Mouse (Mus musculus) CH12.LX (cell line): ENCODE results near the gene Palmd. TPM values are rescaled to one million over a fixed set of nuclear protein-coding genes. Genes with fewer than 3 reads are reported as not detected.

Experiments
- DNase-seq: peaks from one replicate; pipeline ENCODE4 v3.0.0-alpha.2; 2013; ENCODE audit errors: extremely low read depth
- H3K27ac ChIP-seq: 2 replicates; pipeline ENCODE4 v1.5.1; 2012; ENCODE audit warnings: low read depth, mild to moderate bottlenecking, control low read depth, moderate library complexity; ENCODE audit not compliant: insufficient read depth
- H3K27me3 ChIP-seq: replicated peaks from 2 replicates; pipeline ENCODE3; 2012; ENCODE audit warnings: inconsistent platforms
- H3K36me3 ChIP-seq, 2 experiments: replicated peaks in 1 of 2; 2 replicates each; pipeline versions ENCODE3 to v1.6.1; 2012; ENCODE audit warnings: inconsistent platforms in 1 of 2, low read length in 1 of 2, mild to moderate bottlenecking in 1 of 2, mixed read lengths in 1 of 2, moderate library complexity in 1 of 2; ENCODE audit not compliant: control insufficient read depth in 1 of 2, insufficient read depth in 1 of 2
- H3K4me1 ChIP-seq, 2 experiments: 2 replicates each; pipeline ENCODE4 v1.6.1; 2012; ENCODE audit warnings: inconsistent platforms in 1 of 2, moderate library complexity in 1 of 2; ENCODE audit not compliant: insufficient read depth in 2 of 2, control insufficient read depth in 1 of 2
- H3K4me2 ChIP-seq: 2 replicates; pipeline ENCODE4 v1.6.1; 2012; ENCODE audit warnings: low read depth, mild to moderate bottlenecking, control low read depth; ENCODE audit not compliant: poor library complexity, insufficient read depth, severe bottlenecking
- H3K4me3 ChIP-seq, 3 experiments: fragments of 150-350 bp in 1 of 3; sonication (generic) in 1 of 3; replicated peaks in 1 of 3; 2 replicates each; pipeline versions ENCODE3 to v1.5.1; 2011 to 2012; ENCODE audit warnings: low read depth in 2 of 3, low read length in 2 of 3, mild to moderate bottlenecking in 2 of 3, moderate library complexity in 2 of 3, control low read depth in 1 of 3, improper control_type of control experiment in 1 of 3, inconsistent platforms in 1 of 3, mixed read lengths in 1 of 3; ENCODE audit not compliant: poor library complexity in 1 of 3
- H3K79me2 ChIP-seq: replicated peaks from 2 replicates; pipeline ENCODE4 v1.6.1; 2012; ENCODE audit warnings: mild to moderate bottlenecking, moderate library complexity; ENCODE audit not compliant: control insufficient read depth, poor library complexity, insufficient read depth, severe bottlenecking; ENCODE audit errors: extremely low read depth
- H3K9ac ChIP-seq: 2 replicates; pipeline ENCODE4 v1.6.1; 2012; ENCODE audit warnings: low read depth, mild to moderate bottlenecking, control low read depth, moderate library complexity; ENCODE audit not compliant: insufficient read depth
- H3K9me3 ChIP-seq: replicated peaks from 2 replicates; pipeline ENCODE3; 2012; ENCODE audit warnings: low read length, inconsistent platforms, mixed read lengths
- CTCF ChIP-seq, 2 experiments: IDR thresholded peaks in 1 of 2; conservative IDR thresholded peaks in 1 of 2; 2 replicates each; pipeline ENCODE4 v1.5.1; 2011 to 2012; ENCODE audit warnings: low read depth in 2 of 2, low read length in 2 of 2, improper control_type of control experiment in 1 of 2, inconsistent platforms in 1 of 2, mild to moderate bottlenecking in 1 of 2, moderate library complexity in 1 of 2
- E2F4 ChIP-seq: IDR thresholded peaks from 2 replicates; pipeline ENCODE4 v1.6.1; 2011; ENCODE audit warnings: low read depth, low read length, improper control_type of control experiment; ENCODE audit not compliant: insufficient replicate concordance
- EP300 ChIP-seq: IDR thresholded peaks from 2 replicates; pipeline ENCODE4 v1.6.1; 2011; ENCODE audit warnings: low read length, improper control_type of control experiment
- ETS1 ChIP-seq: conservative IDR thresholded peaks from 2 replicates; pipeline ENCODE4 v1.6.1; 2012; ENCODE audit warnings: low read depth, mild to moderate bottlenecking, inconsistent platforms, low read length, improper control_type of control experiment, moderate library complexity
- GABPA ChIP-seq: IDR thresholded peaks from 2 replicates; pipeline ENCODE4 v1.6.1; 2012; ENCODE audit warnings: low read depth, low read length, improper control_type of control experiment, inconsistent platforms; ENCODE audit not compliant: insufficient replicate concordance
- HCFC1 ChIP-seq: IDR thresholded peaks from 2 replicates; pipeline ENCODE4 v1.6.1; 2012; ENCODE audit warnings: low read depth, mild to moderate bottlenecking, inconsistent platforms, low read length, improper control_type of control experiment
- IRF4 ChIP-seq: IDR thresholded peaks from 2 replicates; pipeline ENCODE4 v1.6.1; 2014; ENCODE audit warnings: low read depth, mild to moderate bottlenecking, inconsistent platforms, low read length, improper control_type of control experiment
- JUN ChIP-seq: IDR thresholded peaks from 2 replicates; pipeline ENCODE4 v1.6.1; 2011; ENCODE audit warnings: low read depth, mild to moderate bottlenecking, low read length, improper control_type of control experiment, moderate library complexity; ENCODE audit not compliant: insufficient read depth
- JUND ChIP-seq: conservative IDR thresholded peaks from 2 replicates; pipeline ENCODE4 v1.6.1; 2011; ENCODE audit warnings: low read depth, low read length, improper control_type of control experiment
- KAT2A ChIP-seq: IDR thresholded peaks from 2 replicates; pipeline ENCODE4 v1.6.1; 2012; ENCODE audit warnings: low read length, improper control_type of control experiment, inconsistent platforms; ENCODE audit not compliant: insufficient replicate concordance
- MAX ChIP-seq: IDR thresholded peaks from 2 replicates; pipeline ENCODE4 v1.6.1; 2011; ENCODE audit warnings: low read length, improper control_type of control experiment
- MXI1 ChIP-seq: IDR thresholded peaks from 2 replicates; pipeline ENCODE4 v1.6.1; 2011; ENCODE audit warnings: mild to moderate bottlenecking, low read depth, low read length, improper control_type of control experiment
- MYC ChIP-seq: IDR thresholded peaks from 2 replicates; pipeline ENCODE4 v1.6.1; 2011; ENCODE audit warnings: low read depth, mild to moderate bottlenecking, improper control_type of control experiment, low read length
- NELFE ChIP-seq: IDR thresholded peaks from 2 replicates; pipeline ENCODE4 v1.6.1; 2011; ENCODE audit warnings: low read depth, low read length, improper control_type of control experiment
- NRF1 ChIP-seq: IDR thresholded peaks from 2 replicates; pipeline ENCODE4 v1.6.1; 2014; ENCODE audit warnings: low read depth, mild to moderate bottlenecking, inconsistent platforms, low read length, improper control_type of control experiment, moderate library complexity
- PAX5 ChIP-seq: IDR thresholded peaks from 2 replicates; pipeline ENCODE4 v1.6.1; 2012; ENCODE audit warnings: low read length, inconsistent platforms, mixed read lengths
- POLR2AphosphoS2 ChIP-seq: IDR thresholded peaks from 2 replicates; pipeline ENCODE4 v1.6.1; 2011; ENCODE audit warnings: low read depth, low read length, improper control_type of control experiment
- RAD21 ChIP-seq: IDR thresholded peaks from 2 replicates; pipeline ENCODE4 v1.6.1; 2011; ENCODE audit warnings: low read depth, mild to moderate bottlenecking, low read length, improper control_type of control experiment, moderate library complexity
- RCOR1 ChIP-seq: conservative IDR thresholded peaks from 2 replicates; pipeline ENCODE4 v1.6.1; 2012; ENCODE audit warnings: low read depth, mild to moderate bottlenecking, inconsistent platforms, low read length, improper control_type of control experiment
- SIN3A ChIP-seq: IDR thresholded peaks from 2 replicates; pipeline ENCODE4 v1.6.1; 2012; ENCODE audit warnings: low read length, improper control_type of control experiment, inconsistent platforms
- SMC3 ChIP-seq: IDR thresholded peaks from 2 replicates; pipeline ENCODE4 v1.6.1; 2011; ENCODE audit warnings: low read depth, low read length, improper control_type of control experiment
- UBTF ChIP-seq: IDR thresholded peaks from 2 replicates; pipeline ENCODE4 v1.6.1; 2012; ENCODE audit warnings: low read depth, mild to moderate bottlenecking, inconsistent platforms, low read length, improper control_type of control experiment, moderate library complexity
- USF1 ChIP-seq: IDR thresholded peaks from 2 replicates; pipeline ENCODE4 v1.6.1; 2014; ENCODE audit warnings: low read depth, mild to moderate bottlenecking, inconsistent platforms, low read length, improper control_type of control experiment
- USF2 ChIP-seq: conservative IDR thresholded peaks from 2 replicates; pipeline ENCODE4 v1.6.1; 2011; ENCODE audit warnings: low read depth, low read length, improper control_type of control experiment
- ZMIZ1 ChIP-seq: IDR thresholded peaks from 2 replicates; pipeline ENCODE4 v1.6.1; 2012; ENCODE audit warnings: low read depth, mild to moderate bottlenecking, inconsistent platforms, low read length, improper control_type of control experiment
- dilution Hi-C: fragments of 300-500 bp; cut with MboI; formaldehyde crosslinking; loops from 2 replicates; pipeline ENCODE4 v1.14.3; 2020; ENCODE audit warnings: low sequenced_read_pairs; ENCODE audit not compliant: extremely low pct_unique_long_range_greater_than_20kb, extremely low pct_ligation_motif_present
- in situ Hi-C: fragments of 300-500 bp; cut with MboI; formaldehyde crosslinking; loops from 3 replicates; pipeline ENCODE4 v1.14.3; 2019; ENCODE audit warnings: low sequenced_read_pairs, low pct_ligation_motif_present, low pct_unique_long_range_greater_than_20kb, mixed read lengths
- polyA plus RNA-seq: library from polyadenylated mRNA; unstranded; fragments of >175 nt; gene quantifications from 2 replicates; pipeline ENCODE4 v1.2.1, GENCODE M21; 2012; ENCODE audit warnings: low read depth; ENCODE audit not compliant: insufficient read length
- total RNA-seq, 2 experiments: library from RNA; depleted of rRNA; stranded (reverse); fragments of 300-350 nt in 1 of 2; fragments of >200 nt in 1 of 2; gene quantifications; 2 replicates each; pipeline ENCODE4 v1.2.3; 2012 to 2014

Palmd gene
- total and polyA plus RNA-seq, 3 experiments: not detected

- H3K27ac ChIP-seq: no peak overlapping the region
- no peak overlapping the region for H3K4me2 ChIP-seq
- no peaks in the 10 kb centered on the region for H3K9me3 ChIP-seq
- in situ Hi-C loops (no loop called here), dilution Hi-C loops (no loop called here)
- H3K27me3 ChIP-seq: no peaks in the 10 kb centered on the region
- H3K9ac ChIP-seq: no peak overlapping the region
- no peaks in the 10 kb centered on the region for H3K79me2 ChIP-seq
- no peak for DNase-seq
- no peak overlapping the region for H3K4me3 ChIP-seq
- H3K4me1 ChIP-seq: no peaks in the 10 kb centered on the region; a peak in 1 of 4 replicates
- no peaks in the 10 kb centered on the region for H3K36me3 ChIP-seq
- TF ChIP-seq JUND: no peak
- no peak for TF ChIP-seq POLR2AphosphoS2
- no peak for TF ChIP-seq PAX5
- TF ChIP-seq ZMIZ1: no peak
- no peak for TF ChIP-seq UBTF
- TF ChIP-seq SMC3: no peak
- TF ChIP-seq RCOR1: no peak
- no peak for TF ChIP-seq NRF1
- TF ChIP-seq USF1: no peak
- TF ChIP-seq JUN: no peak
- no peak for TF ChIP-seq ETS1
- TF ChIP-seq GABPA: no peak
- TF ChIP-seq USF2: no peak
- TF ChIP-seq NELFE: no peak
- TF ChIP-seq E2F4: no peak
- no peak for TF ChIP-seq MAX
- no peak for TF ChIP-seq SIN3A
- TF ChIP-seq KAT2A: no peak
- no peak for TF ChIP-seq HCFC1
These were observed 15.4 kb downstream of the Palmd start for GRCm38 (mm10) chr3:116953366-116953765.

GRCm38 (mm10) chr3:116952242-116952899 lies 16.4 kb downstream of the Palmd start:
- no peaks in the 10 kb centered on the region for H3K27me3 ChIP-seq
- no peak overlapping the region for H3K27ac ChIP-seq
- H3K4me3 ChIP-seq: no peak overlapping the region
- no peak for TF ChIP-seq IRF4
- no peak for TF ChIP-seq SMC3
- TF ChIP-seq USF1: no peak
- TF ChIP-seq CTCF (conservative IDR thresholded peaks at IDR 0.05 in 1 of 2, IDR thresholded peaks at IDR 0.05 in 1 of 2; ENCODE audit: low read depth in 2 of 2, low read length in 2 of 2): no peak
- TF ChIP-seq ETS1: no peak
- TF ChIP-seq JUN: no peak
- no peak for TF ChIP-seq EP300
- no peak for TF ChIP-seq RAD21
- TF ChIP-seq MAX: no peak
- no peak for TF ChIP-seq JUND
- no peak for TF ChIP-seq MXI1
- TF ChIP-seq E2F4: no peak
- TF ChIP-seq MYC: no peak
- TF ChIP-seq, all 38 proteins: peak for 0
- no peaks in the 10 kb centered on the region for H3K36me3 ChIP-seq
- no peaks in the 10 kb centered on the region for H3K79me2 ChIP-seq
- H3K9ac ChIP-seq: no peak overlapping the region
- DNase-seq: no peak
- no peaks in the 10 kb centered on the region for H3K9me3 ChIP-seq
- in situ Hi-C loops (no loop called here), dilution Hi-C loops (no loop called here)
- no peaks in the 10 kb centered on the region; a peak in 1 of 4 replicates for H3K4me1 ChIP-seq
- H3K4me2 ChIP-seq: no peak overlapping the region
